Mouse (Mus musculus): Measurements from ENCODE around the gene Leo1. TPM values are rescaled to one million over a fixed set of nuclear protein-coding genes. Genes with fewer than 3 reads are reported as not detected.
"Not testable (repeated sequence)": the region's sequence is repeated elsewhere in the genome, so short reads cannot be mapped to it uniquely, and the experiment has no call there.

Leo1 gene
- total RNA-seq, 2 experiments from 2014 or later: 27.9 to 29.7 TPM

- no peak for DNase-seq (ENCODE audit: low spot score in 2 of 2)
Observed at GRCm38 (mm10) chr9:75467581-75467980, 26.3 kb downstream of the Leo1 start.

DNA sequence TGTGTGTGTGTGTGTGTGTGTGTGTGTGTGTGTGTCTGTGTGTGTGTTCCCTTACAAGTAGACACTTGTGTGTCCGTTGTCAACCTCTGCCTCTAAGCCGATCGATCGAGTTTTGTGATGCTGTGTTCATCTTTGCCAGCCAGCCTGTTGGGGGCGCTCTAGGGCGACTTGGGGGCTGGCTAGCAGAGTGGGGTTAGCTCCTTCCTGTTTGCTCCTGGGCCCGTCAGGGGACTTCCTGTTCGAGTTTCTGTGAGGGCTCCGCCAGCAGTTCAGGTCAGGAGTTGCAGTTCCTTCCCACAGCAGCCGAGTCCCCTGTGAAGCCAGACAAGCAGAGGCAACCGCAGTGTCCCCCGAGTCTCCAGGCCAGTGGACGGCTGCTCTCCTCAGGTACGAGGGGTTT is 27.0 kb downstream of the Leo1 start:
- no peak for DNase-seq (ENCODE audit: low spot score in 2 of 2)

DNA sequence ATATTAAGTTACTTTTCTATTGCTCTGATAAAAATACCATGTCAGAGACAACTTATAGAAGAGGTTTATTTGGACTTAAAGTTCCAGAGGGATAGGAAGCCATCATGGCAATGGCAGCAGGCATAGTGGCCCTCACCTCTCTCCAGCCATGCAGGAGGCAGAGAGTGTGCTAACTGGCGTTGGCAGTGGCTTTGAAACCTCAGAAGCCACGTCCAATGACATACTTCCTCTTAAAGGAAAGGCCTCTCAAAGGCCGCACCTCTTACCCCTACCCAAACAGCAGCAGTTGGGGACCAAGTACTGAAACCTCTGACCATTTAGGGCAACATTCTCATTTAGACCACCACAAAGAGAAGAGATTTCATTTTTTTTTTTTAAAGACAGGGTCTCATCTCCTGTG is 35.9 kb downstream of the Leo1 start:
- no peak for DNase-seq (ENCODE audit: low spot score in 2 of 2)

GRCm38 (mm10) chr9:75479106-75479725 is 37.9 kb downstream of the Leo1 start:
- no peak for DNase-seq (ENCODE audit: low spot score in 2 of 2)

DNA sequence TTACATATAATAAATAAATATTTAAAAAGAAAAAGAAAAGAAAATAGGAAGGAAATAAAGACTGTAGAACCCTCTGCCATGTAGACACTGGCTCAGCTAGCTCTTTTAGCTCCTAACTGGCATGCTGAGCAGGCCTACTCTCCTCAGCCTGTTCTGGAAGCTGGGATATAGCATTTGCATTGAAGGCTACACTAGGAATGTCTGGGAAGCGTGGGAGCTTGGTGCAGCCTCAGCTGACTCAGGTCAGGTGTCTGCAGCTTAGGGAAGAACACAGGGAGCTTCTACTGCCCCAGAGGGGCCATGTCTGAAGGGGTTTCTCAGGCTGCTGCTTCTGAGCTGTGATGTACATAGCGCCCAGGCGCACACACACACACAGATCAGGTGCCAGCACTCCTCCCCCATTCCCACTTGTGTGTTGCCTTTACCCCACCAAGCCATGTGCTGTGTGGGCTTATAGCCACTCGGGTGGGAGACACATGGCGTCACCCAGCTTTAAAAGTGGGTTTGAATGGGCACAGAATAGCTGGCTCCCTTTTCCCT is 39.3 kb downstream of the Leo1 start:
- DNase-seq (ENCODE audit: low spot score in 2 of 2): no peak

- no peak for DNase-seq (ENCODE audit: low spot score in 2 of 2)
Observed at GRCm38 (mm10) chr9:75485231-75485630, 43.9 kb downstream of the Leo1 start.

- DNase-seq (ENCODE audit: low spot score in 2 of 2): not testable (repeated sequence)
Observed at GRCm38 (mm10) chr9:75488255-75488654, 46.9 kb downstream of the Leo1 start.

GRCm38 (mm10) chr9:75494407-75495005 is 53.2 kb downstream of the Leo1 start:
- peak; percentile 19 to 48 for DNase-seq (ENCODE audit: low spot score in 2 of 2)

DNA sequence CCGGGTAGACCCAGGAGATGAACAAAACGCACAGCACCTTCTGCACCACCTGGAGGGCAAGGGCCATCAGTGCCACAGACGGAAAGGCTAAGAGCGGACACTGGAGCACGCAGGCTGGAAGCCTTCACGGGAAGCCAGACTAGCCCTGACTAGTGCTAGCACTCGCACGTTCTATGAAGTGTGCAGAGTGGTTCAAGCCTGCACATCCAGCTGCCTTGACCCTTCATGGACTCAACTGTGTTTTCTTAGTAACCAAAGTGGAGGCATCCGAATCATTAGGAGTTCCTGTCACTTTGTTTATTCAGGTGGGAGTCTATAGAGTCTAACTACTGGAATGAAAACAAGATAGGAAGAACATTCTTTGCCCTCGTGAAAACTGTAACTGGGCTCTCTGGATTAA is 54.6 kb downstream of the Leo1 start:
- no peak for DNase-seq (ENCODE audit: low spot score in 2 of 2)

GRCm38 (mm10) chr9:75498571-75498970 is 57.2 kb downstream of the Leo1 start:
- DNase-seq (ENCODE audit: low spot score in 2 of 2): no peak

GRCm38 (mm10) chr9:75504311-75504710 is 63.0 kb downstream of the Leo1 start:
- DNase-seq (ENCODE audit: low spot score in 2 of 2): no peak

GRCm38 (mm10) chr9:75511236-75511939 is 70.1 kb downstream of the Leo1 start:
- DNase-seq (ENCODE audit: low spot score in 2 of 2): no peak

DNA sequence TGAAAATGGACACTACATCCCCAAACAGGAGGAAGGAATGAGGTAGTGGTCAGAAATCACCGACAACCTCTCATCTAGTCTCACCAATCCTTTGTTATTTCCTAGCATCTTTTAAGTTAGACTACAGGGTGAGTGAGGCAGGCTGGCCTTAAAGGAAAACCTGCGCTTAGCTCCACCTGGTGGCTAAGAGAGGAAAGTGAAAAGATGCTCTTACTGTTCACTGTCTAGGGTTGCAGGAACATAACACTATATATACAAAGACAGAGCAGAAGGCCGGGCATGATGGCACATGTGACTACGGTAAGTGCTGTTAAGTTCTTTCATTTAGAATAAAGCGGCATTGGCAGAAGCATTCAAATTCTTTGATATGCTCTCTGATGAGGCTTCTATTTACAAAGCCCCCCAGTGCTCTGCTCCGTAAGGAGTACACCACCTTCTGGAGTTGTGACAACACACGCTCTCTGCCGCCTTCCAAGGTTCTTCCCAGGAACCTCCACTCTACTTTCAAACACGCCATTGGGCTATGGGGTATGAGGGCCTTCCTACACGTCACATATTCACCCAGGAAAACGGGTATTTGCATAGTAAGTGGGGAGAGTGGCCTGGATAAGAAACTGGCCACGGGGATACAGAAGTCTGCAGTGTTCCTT is 74.3 kb downstream of the Leo1 start:
- peak; percentile 45 to 62 for DNase-seq (ENCODE audit: low spot score in 2 of 2)

Other genes starting within 250 kb of the Leo1 start
- under 1 TPM; 0.29 to 0.80 TPM for gene Myo5c, start 209.5 kb upstream of the Leo1 start, total RNA-seq (2021)
- gene Gnb5, start 135.2 kb upstream of the Leo1 start, total RNA-seq (2021): 100 to 1,000 TPM; 105 to 110 TPM
- not detected for gene Bcl2l10, start 93.8 kb upstream of the Leo1 start, total RNA-seq (2021)
- gene Mapk6, start 31.5 kb upstream of the Leo1 start, total RNA-seq (2021): 10 to 100 TPM; 55.7 to 57.8 TPM
- gene Tmod3, start 118.1 kb downstream of the Leo1 start, total RNA-seq (2021): 10 to 100 TPM; 68.7 to 70.2 TPM
- 100 to 1,000 TPM; 437 to 472 TPM for gene Tmod2, start 169.8 kb downstream of the Leo1 start, total RNA-seq (2021)
- gene Lysmd2, start 184.2 kb downstream of the Leo1 start, total RNA-seq (2021): 10 to 100 TPM; 50.3 to 53.1 TPM
- 100 to 1,000 TPM; 290 to 304 TPM for gene Scg3, start 242.5 kb downstream of the Leo1 start, total RNA-seq (2021)

Measured in layer of hippocampus, postnatal 10 days (tissue).